Mouse (Mus musculus) fat pad, adult 2 months (tissue): Measurements from ENCODE around the gene Tnrc6b.

Source experiments
- DNase-seq: peaks from one replicate; pipeline ENCODE4 v3.0.0-alpha.2; 2011; ENCODE audit warnings: low read depth, low spot score; ENCODE audit errors: extremely low read depth

The Tnrc6b gene

DNA sequence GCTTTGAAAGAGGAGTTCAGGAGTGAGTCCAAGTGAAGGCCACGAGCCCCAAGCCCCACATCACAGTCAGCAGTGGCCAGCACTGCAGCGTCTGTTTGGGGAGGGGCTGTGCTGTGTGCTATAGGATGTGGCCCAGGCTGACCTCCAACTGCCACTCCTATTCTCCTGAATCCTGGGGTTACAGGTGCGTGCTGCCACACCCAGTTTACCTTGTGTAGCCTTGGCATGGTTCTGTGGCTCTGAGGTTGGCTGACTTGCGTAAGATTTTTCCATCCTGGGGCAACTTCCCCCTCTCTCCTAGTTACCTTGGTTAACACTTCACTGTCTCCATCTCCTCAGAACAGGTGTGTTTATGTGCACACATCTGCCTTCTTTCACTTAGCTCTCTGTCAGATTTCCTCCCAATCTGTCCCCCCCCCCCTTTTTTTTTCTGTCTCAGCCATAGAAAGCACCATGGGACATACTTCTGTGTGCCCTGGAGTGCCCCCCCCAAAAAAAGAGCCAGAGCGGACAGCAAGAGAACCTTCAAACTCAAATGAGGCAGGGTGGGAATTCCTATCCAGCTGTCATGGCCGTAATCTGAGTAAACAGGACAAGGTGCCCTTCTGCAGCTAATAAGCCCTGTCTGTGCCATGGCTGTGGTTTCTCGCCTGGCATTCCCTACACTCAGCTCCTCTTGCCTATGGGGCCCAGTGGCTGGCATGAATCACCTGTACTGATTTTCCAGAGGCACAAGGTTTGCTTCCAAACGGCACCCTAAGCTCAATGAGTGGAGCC is 9.4 kb upstream of the Tnrc6b start:
- DNase-seq, result no peak

DNA sequence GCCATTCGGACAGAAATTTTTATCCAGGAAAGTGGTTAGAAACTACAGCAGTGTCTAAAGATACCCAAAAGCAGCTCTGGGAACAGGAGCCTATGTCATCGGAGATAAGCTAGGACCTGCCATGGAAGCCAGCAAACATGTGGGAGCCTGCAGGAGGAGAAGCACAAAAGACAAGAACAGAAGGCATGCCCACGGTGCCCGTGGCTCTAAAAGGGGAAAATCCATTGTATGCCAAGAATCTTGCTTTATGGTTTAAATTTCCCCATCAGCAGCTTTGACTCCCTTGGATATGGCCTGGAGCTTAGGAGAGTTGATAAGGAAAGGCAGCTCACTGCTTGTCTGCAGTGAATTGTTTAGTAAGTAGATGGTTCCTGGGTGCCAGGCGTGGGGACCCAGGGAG is 8.2 kb upstream of the Tnrc6b start:
- no peak for DNase-seq

DNA sequence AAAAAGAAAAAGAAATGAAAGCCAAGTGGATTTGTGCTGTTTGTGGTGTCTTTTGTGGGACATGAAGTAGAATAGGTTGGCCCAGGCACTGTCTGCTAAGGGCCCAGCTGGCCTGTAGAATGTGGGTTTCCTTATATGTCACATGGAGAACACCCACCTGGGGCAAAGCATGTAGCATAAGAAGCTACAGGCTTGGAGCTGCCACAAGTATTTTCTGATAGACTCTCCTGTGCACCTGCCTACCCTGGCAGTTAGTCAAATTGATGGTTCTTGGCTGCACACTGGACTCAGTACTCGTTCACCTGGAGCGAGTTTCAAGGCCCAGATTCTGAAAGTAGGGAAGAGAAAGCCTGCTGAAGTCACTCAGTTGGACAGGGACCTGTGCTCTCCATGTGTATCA is 7.6 kb upstream of the Tnrc6b start:
- DNase-seq, result no peak

DNA sequence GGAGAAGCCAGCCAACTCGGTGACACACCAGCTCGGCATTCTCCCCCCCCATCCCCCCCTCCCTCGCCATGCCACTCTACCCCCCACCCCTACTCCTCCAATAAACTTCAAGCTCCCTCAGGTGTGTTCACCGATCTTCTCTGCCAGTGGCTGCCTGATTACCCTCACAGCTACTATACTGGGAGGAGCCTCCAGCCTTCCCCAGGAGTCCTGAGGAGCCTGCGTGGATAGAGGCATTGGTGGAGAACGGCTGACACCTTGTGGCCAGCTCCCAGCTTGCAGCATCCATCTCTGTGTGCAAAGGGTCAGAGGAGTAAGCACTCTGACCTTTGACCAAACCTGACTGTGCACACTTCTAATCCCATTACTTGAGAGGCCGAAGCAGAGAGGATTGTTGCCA is 6.8 kb upstream of the Tnrc6b start:
- DNase-seq, result no peak

DNA sequence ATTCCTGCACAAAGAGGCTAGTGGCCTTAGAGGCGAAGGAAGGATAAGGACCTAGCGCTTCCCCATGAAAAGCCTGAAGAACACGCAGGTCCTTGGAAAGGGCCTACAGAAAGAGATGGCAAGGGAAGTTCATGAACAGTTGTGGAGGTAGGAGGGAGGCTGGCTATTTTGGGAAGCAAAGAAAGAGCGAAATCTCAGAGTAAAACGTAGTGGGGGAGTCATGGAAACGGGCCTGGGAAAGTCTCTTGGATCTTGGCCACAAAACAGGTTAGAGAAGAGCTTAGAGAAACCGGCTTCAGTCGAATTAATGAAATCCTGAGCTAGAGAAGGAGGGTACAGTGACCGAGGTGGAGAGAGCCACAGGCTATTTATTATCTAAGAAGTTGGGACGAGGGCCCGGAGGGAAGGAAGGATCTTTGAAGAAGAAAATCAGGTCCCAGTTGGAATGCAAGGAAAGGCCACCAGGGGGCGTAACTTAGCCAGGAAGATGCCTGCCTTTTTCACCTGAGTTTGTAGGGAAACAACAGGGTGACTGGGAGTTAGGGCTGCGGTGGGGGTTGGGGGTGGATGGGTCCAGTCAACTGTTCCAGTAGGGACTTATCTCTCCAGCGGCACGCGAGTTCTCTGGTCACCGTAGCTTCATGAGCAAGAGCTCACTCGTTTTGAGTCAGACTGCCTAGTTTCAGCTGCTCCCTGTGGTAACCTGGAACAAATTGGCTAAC is 5.1 kb upstream of the Tnrc6b start:
- DNase-seq, result no peak

DNA sequence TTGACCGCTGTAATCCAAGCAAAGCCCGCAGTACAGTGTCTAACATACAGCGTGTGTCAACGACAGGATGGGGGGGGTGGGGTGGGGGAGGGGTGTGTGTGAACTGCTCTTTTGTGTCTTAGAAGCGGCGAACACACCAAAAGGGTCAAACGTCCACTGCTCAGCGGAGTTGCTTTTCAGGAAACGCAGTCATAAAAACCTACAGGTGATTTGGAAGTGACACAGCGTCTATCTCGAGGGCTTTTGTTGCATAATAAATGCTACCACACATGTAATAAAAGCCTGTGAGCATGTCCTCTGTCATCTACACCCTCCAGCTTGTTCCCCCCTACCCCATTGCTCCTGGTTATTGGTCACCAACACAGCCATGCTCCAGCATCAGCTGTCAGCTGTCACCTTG is 4.5 kb upstream of the Tnrc6b start:
- DNase-seq, result no peak

DNA sequence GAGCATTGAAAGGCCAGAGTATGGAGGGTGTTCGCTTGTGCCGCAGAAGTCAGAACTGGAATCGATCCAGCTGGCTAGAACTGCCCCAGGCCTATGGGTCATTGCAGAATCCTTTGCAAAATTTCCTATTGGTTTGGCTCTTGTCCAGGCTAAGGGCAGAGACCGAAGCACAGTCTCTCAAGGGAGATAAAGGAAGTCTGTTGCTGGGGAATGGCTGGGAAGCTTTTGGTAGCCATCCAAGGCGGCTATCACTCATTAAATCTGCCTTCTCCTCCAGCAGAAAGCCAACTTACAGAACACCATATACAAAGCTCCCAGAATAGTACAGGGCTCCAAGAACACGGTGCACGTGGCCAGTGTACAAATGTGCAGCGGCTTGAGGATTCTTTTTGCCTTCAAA is 4.0 kb upstream of the Tnrc6b start:
- peak; percentile 89 for DNase-seq

DNA sequence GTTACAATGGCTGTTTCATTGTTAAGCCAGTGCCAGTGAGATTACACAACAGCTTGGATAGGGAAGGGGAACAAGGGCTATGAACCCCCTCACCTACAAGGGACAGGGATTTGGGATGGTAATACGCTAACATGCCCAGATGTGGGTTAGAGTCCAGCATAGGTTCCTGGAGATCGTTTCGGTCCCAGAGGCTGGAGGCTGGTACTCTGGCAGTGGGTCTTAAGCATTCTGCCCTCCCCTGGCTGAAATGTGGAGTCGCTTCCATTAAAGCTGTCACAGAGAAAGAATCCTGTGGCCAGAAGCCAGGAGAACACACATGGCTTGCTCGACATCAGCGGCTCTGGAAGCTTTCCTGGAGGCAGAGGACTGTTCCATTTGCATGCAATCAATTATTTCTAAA is 1.5 kb upstream of the Tnrc6b start:
- DNase-seq, result peak; percentile 76

DNA sequence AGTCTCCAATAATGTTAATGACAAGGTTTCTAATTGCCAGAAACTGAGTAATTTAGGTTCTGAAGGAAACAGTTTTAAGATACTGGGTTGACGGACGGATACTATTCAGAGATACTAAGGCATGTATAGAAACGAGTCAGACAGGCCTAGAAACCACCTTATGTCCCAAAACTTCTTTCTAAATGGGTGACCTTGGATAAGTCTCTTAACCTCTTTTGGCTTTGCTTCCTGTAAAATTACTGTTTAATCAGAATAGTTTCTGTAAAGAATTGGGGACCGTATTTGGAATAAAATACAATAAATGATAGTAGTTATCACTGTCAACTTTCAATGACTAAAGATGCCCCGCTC is 881 bp upstream of the Tnrc6b start:
- DNase-seq, result no peak

DNA sequence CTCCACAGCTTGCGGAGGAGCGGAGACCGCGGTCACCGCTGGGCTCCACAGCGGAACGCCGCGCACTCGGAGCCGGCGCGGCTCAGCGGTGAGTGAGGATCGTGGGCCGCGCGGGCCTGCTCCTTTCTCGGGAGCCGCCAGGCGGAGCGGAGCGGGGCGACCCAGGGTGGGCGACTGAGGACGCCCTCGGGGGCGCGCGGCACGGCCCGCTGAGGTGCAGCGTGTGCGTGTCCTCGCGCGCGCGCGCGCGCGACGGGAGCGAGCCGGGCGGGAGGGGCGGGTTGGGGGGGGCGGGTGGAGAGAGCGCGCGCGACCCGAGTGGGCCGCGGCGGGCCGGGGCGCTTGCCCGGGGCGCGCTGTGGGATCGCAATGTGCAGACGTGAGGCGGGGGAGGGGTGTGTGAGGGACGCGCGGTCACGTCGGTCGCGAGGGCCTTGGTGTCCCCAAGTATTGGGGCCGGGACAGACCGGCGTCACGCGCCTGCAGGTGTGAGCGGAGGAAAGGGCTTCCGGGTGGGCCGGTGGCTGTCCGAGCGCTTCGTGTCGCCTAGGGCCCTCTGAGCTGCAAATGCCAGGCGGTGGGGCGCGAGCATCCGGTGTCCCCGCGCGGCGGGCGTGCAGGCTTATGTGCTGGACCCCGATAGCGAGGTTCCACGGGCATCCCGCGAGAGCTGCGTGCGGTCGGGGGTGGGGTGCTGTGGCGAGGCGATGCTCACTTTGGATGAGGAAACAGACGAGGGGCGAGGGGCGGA is 463 bp downstream of the Tnrc6b start:
- DNase-seq, result no peak

DNA sequence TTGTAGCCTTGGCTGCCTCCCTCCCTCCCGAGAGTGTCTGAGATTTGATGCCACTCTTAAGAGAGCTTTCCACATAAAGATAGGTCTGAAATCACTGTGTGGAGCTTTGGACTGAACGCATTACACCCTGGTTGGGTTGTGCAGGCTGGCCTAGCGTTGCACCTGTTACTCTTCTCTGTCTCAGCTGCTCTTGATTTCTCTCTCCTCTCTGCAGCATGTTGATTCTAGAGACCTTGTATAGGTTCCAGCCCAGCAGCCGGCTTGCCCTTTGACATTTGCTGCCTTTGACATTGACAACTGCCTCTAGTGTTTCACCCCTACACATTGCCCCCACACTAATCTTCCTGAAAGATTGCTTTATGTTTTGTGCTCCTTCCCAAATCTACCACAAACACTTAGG is 3.2 kb downstream of the Tnrc6b start:
- DNase-seq, result no peak

DNA sequence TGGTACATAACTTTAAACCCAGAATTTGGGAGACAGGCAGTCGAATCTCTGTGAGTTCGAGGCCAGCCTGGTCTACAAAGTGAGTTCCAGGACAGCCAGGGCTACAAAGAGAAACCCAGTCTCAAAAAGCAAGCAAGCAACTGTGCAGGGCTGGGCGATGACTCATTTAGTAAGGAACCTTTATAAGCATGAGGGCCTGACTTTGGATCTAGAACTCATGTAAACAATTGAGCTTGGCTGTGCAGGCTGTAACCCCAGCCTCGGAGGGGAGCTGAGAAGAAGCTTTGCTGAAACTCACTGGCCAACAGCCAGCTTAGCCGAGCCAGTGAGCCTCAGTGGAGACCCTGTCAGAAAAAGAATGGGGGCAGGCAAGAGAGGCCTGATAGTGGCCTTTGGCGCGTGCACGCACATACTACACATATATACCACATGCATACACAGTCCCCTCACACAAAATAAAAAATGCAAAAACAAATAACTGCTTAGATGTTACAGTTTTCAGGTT is 5.6 kb downstream of the Tnrc6b start:
- DNase-seq, result no peak

DNA sequence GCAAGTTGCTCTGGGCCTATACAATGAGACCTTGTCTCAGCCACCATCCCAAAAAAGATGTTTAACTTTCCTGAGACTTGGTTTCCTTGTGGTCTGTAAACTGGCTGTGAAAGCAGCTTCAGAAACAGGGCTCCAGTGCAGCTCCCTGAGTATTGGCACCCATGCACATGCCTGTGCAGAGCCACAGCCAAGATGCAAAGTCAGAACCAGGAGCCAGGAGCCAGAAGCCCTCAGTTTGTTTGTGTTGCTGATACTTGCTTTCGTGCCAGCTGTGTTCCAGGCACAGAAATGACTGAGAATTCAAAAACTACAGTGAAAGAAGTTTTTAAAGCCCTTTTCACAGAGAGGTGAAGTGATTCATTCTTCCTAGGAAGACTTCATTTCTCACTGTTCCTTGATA is 6.3 kb downstream of the Tnrc6b start:
- no peak for DNase-seq

DNA sequence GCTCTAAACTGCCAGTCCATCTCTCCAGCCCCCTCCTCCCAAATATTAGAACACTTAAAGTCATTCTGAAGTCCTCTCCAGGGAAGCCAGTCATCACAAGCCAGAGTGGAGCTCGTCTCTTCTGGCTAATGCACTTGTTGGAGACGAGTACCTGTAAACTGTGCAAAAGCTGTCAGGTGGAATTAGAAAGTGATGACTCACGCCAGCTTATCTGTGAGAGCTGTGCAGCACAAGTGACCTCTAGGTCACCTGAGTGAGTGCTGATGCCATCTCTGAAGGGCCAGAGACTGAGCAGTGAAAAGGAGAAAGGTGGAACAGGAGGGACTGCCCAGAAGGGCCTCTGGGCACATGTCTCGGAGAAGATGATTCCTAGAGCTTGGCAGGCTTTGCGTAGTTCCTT is 9.1 kb downstream of the Tnrc6b start:
- no peak for DNase-seq

DNA sequence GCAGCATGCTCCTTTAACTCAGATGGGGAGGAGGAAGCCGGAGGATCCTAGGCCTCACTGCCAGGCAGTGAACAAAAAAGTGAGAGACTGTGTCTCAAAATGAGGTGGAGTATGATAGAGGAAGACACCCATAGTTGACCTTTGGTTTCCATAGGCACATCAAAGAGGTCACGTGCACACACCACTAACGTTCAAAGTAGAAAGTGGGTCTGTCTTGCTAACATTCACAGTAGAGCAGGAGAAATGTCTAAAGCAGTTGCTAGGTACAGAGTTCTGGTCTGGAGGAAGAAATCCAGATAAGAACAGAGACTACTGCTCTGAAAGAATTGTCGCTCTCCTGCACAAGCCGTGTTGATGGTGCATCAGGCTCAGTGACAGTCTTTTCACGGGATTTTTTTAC is 10.7 kb downstream of the Tnrc6b start:
- DNase-seq, result no peak

DNA sequence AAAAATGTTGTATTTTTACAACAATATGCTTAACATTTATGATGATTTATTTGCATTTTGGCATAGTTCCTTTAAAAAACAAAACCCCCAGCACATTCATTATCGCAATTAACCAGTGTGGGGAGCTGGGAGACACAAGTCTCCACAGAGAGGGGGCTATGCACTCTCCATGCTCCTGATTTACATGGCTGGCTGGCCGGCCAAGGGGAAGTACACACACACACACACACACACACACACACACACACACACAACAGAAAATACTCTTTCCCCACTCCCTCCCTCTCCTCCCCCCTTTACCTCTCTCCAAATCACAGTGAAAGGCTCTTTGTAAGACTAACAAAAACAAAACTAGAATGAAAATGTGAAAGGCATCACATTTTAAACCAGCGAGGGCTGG is 11.3 kb downstream of the Tnrc6b start:
- DNase-seq, result no peak

DNA sequence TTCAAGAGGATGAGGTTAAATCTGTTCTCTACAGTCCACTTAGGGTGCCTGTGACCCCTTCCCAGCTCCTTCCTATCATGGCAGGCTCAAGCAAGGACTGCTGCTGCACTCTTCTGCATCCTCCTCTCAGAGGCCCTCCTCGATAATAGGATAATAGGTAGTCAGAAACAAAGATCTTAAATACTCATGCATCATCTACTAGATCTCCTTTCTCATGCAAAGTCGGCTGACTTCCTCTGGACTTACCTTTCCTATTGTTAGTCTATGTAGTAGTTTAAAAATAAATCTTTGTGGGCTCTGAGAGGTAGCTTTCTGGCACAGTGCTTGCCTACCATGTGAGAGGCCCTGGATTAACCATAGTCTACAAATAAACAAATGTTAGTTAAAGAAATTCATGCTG is 18.4 kb downstream of the Tnrc6b start:
- DNase-seq, result no peak

DNA sequence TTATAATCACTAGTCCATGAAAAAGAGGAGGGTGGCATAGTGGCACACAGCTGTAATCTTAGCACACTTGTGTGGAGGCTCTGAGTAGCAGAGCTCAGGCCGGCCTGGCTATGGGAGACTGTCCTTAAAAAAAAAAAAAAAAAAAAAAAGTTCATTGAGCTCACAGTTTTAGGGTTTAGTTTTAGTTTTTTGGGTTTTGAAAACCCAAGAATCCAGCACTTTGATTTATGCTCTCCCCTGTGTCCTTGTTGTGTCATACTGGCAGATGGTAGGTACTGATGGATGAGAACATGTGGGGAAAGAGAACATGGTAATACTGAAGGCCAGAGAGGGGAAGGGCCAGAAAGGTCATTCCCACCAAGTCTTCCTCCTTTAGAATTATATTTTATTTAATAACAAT is 19.9 kb downstream of the Tnrc6b start:
- DNase-seq, result no peak

DNA sequence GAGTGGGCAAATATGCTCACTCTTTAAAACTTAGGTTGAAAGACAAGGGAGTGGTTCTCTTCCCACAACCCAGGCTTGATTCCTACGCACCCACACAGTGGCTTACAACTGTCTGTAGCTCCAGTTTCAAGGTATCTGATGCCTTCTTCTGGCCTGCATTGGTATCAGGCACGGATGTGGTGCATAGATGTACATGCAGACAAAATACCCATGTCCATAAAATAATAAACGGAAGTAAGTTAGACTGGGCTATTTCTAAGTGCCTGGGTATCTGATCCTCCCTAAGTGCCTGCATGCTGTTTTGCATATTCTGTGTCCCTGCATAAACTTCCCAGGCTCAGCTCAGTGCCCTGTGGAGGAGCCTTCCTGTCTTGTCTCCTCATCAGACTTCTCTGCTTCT is 20.4 kb downstream of the Tnrc6b start:
- DNase-seq, result no peak

DNA sequence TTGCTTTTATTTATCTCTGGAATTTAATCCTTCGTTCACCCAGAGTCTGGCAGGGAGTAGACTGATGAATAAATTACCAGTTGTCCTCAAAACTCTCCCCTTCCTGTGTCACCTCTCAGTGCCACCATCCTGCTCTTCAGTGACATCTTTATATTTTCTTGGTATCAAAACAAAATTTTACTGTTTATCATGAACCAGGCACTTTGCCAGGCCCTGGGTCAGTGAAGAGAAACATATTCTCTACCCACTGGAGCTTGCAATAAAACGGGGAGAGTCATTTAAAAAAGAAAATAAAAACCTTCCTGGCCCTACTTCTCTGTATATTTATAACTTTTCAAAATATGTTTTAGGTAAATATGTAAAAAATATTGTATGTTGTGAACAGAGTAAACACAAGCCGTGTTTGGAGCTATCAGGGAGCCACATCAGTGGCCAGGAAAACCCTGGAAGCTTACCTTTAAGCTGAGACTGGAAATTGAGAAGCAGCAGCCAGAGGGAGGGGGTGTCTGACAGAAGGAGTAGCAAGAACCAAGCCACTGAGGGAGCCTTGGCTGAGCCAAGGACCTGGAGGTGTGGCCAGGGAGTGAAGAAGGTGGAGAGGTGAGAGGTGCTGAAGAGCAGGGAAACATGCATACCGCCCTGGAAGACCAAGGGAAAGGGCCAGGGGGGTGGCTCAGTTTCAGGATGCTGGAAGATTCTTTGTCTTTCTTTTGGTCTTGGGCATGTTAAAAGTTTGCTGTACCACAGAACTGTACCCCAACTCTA is 21.3 kb downstream of the Tnrc6b start:
- DNase-seq, result no peak

DNA sequence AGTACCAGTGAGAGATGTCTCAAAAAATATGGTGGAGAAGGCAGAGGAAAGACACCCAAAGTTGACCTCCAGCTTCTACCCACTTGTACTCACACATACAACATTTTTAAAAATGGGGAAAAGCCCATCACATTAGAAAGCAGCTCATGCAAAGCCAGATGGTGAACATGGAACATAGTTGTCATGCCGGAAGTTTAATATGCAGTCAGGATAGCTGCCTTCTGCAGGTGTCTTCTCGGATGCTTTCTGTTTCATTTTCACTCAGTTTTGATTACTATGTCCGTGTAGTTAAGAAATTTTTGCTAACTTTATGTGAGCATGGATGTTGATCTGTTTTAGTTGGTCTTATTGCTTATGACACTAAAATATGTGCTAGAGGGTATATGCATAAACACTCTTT is 24.2 kb downstream of the Tnrc6b start:
- no peak for DNase-seq
